In genomic region chr1:161249442-161249841, GRCm38 (mm10) we compare ENCODE assay signal across 8 mouse cellular contexts. TPM values are rescaled to one million over a fixed set of nuclear protein-coding genes. Genes with fewer than 3 reads are reported as not detected.
A peak's percentile ranks its signal among the peaks of the same experiment; 100 is the strongest.
DNase-seq lines count a peak whose midpoint lies in the region; ATAC-seq lines count a peak whose summit lies in the region.

No protein-coding gene starts in this region.

- DNase-seq in heart, adult 11 months: peak; percentile 55
- no peak for DNase-seq in heart, adult 9 months (ENCODE audit: low spot score in 2 of 2)
- DNase-seq in kidney, adult 11 months: peak; percentile 30
- peak; percentile 41 for DNase-seq in lung, postnatal 10 days
- no peak for DNase-seq in ovary, postnatal 10 days (ENCODE audit: low spot score)
- DNase-seq in urinary bladder, adult 18-20 months (ENCODE audit: low spot score in 2 of 2): no peak
- no peak for DNase-seq in gastrocnemius, adult 8-10 months (ENCODE audit: low spot score in 2 of 2)

- peaks cover 23% of the 10 kb centered on the region; the same call in 1 of the 2 replicates for H3K4me1 ChIP-seq in embryonic facial prominence, embryonic 12.5 days

- no peak for ATAC-seq in embryonic facial prominence, embryonic 12.5 days (ENCODE audit: insufficient number of reproducible peaks, insufficient read depth, low FRiP score, low TSS enrichment)

- H3K9ac ChIP-seq in embryonic facial prominence, embryonic 12.5 days: peak overlapping the region; percentile 90

- WGBS in embryonic facial prominence, embryonic 12.5 days: 38% methylated on average over 6 of the region's 6 CpGs

- no peaks in the 10 kb centered on the region for H3K27me3 ChIP-seq in embryonic facial prominence, embryonic 12.5 days

- peak overlapping the region; percentile 89 for H3K4me3 ChIP-seq in embryonic facial prominence, embryonic 12.5 days

- peak overlapping the region; percentile 87 for H3K4me2 ChIP-seq in embryonic facial prominence, embryonic 12.5 days (replicated peaks)

- H3K9me3 ChIP-seq in embryonic facial prominence, embryonic 12.5 days: no peaks in the 10 kb centered on the region

- no peak overlapping the region for H3K27ac ChIP-seq in embryonic facial prominence, embryonic 12.5 days

- H3K36me3 ChIP-seq in embryonic facial prominence, embryonic 12.5 days: peaks cover 19% of the 10 kb centered on the region; the same call in 1 of the 2 replicates

RNA-seq across cellular contexts. Expression of gene Prdx6, which starts 1.6 kb away (rescaled TPM):
- polyA plus RNA-seq in embryonic facial prominence, embryonic 12.5 days (2016; fragmentation: Nextera tagmentation; extraction: Ambion mirVana): 427 and 464 TPM in 2 replicates
- total RNA-seq in gastrocnemius, adult 8-10 months (2022): 100 to 1,000 TPM; 119 to 142 (median 129) TPM

Comparison
In these comparisons a context has a peak if more than half of its experiments do, and no peak if none do; other contexts are left out.
1. DNase-seq: peak in heart, adult 11 months (single experiment), kidney, adult 11 months (single experiment) and lung, postnatal 10 days (single experiment); none in heart, adult 9 months (0 of 2), ovary, postnatal 10 days (single experiment), urinary bladder, adult 18-20 months (0 of 2) and gastrocnemius, adult 8-10 months (0 of 2).